Mouse (Mus musculus) left cerebral cortex, adult 11 months (tissue): ENCODE results near the gene Cd300ld.
"Not testable (repeated sequence)": the region's sequence is repeated elsewhere in the genome, so short reads cannot be mapped to it uniquely, and the experiment has no call there.

ENCODE experiments used
- DNase-seq: peaks from one replicate; pipeline ENCODE4 v3.0.0; 2022; ENCODE audit warnings: low spot score

The Cd300ld gene

GRCm38 (mm10) chr11:114989793-114990192 is at the start of gene Cd300ld:
Cd300ld (minus strand) TSS chr11:114989922.
- no peak for DNase-seq

GRCm38 (mm10) chr11:115037669-115038068 is 47.9 kb upstream of the Cd300ld start, which contains the start of gene Cd300ld5:
Cd300ld5 (minus strand) TSS chr11:115037769.
- not testable (repeated sequence) for DNase-seq

DNA sequence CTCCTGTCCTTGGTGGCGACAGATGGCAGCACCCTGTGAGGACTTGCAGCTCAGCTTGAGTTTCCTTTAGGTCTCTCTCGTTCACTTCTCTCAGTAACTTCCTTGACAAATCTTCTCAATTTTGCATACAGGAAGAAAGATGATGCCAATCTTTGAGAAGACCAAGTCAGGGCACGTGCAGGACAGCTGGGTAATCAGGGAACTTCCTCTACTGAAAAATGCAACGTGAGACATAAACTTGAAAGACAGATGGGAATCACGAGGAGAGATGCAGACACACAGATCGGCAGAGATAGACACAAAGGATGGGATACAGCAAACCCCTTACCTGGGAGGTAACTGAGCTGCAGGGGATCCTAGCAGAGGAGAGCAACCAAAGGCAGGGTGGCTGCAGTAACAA is 37.2 kb upstream of the Cd300ld start, which contains the start of gene Cd300ld4:
Cd300ld4 (minus strand) TSS at position 101 of the 400 bp plus-strand sequence.
- DNase-seq = not testable (repeated sequence)

GRCm38 (mm10) chr11:115016093-115016492 is 26.4 kb upstream of the Cd300ld start, which contains the start of gene Cd300ld2:
Cd300ld2 (minus strand) TSS chr11:115016193.
- not testable (repeated sequence) for DNase-seq

DNA sequence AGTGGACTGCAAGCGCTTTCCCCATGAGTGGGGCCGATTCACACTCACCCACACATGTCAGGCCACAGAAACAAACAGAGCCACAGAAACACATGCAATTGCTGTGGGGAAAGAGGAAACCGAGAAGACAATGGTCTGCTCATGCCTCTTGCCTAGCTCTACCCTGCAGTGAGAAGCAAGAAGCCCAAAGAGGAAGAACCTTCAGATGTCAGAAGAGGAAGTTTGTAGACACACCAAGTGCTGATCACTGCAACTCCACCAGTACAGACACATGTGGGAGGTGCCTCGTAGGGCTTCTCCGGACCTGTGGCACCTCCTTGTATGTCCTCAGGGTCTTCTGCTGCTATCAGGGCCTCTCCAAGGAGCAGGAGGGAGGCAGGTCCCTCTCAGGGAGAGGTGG is 14.3 kb upstream of the Cd300ld start:
- DNase-seq = no peak

DNA sequence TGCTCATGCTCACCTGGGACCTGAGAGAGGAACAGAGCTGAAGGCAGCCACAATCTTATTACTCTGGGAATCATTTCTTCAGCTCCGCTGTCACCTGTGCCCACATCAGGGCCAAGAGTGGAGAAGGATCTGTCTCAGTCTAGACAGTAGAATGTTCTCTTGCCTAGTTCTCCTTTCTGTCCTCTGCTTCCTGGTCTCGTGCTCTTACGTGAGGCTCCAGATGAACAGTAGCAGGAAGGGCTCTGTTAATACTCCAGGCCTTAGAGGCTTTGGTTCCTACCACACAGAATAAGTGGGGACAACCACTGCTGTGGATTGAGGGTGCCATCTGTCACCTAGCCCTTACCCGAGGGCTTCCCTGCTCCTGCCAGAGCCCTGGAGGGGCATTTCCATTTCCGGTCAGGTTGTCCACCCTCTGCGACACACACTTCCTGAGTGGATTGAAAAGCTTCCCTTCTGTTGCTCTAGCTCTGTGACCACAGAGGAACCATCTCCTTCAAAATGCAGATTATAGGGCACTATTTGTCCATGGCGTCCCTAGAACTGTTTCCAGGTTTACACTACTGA is 11.8 kb upstream of the Cd300ld start, which contains the start of gene Cd300c2:
Cd300c2 (minus strand) TSS at position 407 of the 567 bp plus-strand sequence.
- DNase-seq = no peak

DNA sequence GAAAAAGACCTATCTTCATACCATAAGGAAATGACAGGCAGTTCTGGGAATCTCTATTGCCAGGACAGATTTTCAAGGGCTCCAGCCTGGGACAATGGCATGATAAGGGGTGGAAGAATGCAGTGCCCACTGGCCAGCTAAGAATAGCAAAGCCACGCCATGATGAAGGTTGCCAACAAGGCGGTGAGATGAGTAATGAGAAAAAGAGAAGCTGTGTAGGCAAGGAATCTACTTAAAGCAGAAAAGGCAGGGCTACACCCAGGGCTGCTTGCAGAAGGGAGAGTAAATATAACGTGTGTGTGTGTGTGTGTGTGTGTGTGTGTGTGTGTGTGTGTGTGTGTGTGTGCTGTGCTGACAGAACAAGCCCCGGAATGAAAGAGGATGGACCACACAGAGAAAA is 7.9 kb downstream of the Cd300ld start:
- no peak for DNase-seq

GRCm38 (mm10) chr11:114972726-114973125 is 17.0 kb downstream of the Cd300ld start:
- no peak for DNase-seq

DNA sequence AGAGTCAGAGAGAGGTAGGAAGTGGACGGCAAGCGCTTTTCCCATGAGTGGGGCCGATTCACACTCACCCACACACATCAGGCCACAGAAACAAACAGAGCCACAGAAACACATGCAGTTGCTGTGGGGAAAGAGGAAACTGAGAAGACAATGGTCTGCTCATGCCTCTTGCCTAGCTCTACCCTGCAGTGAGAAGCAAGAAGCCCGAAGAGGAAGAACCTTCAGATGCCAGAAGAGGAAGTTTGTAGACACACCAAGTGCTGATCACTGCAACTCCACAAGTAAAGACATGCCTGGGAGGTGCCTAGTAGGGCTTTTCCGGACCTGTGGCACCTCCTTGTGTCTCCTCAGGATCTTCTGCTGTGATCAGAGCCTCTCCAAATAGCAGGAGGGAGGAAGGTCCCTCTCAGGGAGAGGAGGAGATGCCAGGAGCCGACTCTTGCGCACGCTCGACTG is 20.9 kb downstream of the Cd300ld start, which contains the start of gene Cd300c:
Cd300c (minus strand) TSS at position 406 of the 456 bp plus-strand sequence.
- DNase-seq = no peak

GRCm38 (mm10) chr11:114965182-114965828 is 24.4 kb downstream of the Cd300ld start:
- DNase-seq = no peak

- DNase-seq = no peak
These were observed 29.4 kb downstream of the Cd300ld start for GRCm38 (mm10) chr11:114960369-114960768.

DNA sequence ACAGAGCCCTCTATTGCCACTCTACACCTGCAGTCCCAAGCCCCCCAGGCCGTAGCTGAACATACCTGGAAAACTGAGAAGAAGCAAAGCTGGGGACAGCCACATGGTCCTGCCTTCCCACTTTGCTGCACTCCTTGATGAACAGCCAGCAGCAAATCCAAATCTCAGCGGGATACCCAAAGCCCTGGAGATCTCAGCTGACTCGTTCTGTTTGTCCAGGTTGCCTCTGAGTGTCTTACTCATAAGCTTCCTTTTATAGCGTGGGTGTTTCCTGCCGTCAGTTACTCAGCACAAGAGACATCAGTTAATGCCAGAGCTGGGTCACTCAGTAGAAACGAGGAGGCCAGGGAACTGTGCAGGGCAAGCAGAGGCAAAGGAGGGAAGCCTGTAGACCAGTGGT is 55.6 kb downstream of the Cd300ld start, which contains the start of gene Cd300lb:
Cd300lb (minus strand) TSS at position 243 of the 400 bp plus-strand sequence.
- no peak for DNase-seq

- no peak for DNase-seq
These were observed 56.1 kb downstream of the Cd300ld start for GRCm38 (mm10) chr11:114933591-114933990.
